Comparison of ENCODE assay signal across 8 mouse cellular contexts in genomic region chr19:47327896-47328882, GRCm38 (mm10).
DNase-seq lines count a peak whose midpoint lies in the region; ATAC-seq and TF ChIP-seq lines count a peak whose summit lies in the region.

No protein-coding gene starts in this region.

- peaks cover 72% of the 10 kb centered on the region for H3K4me1 ChIP-seq in embryonic facial prominence, embryonic 13.5 days
- H3K4me1 ChIP-seq in intestine, embryonic 15.5 days (replicated peaks), result peaks cover 46% of the 10 kb centered on the region

- intact Hi-C loops in gastrocnemius, adult 2 months (cut with DNase I), result no loop called here
- intact Hi-C loops in gastrocnemius, postnatal 14 days (cut with DNase I; ENCODE audit: low total_unique reads), result no loop called here

- no peaks in the 10 kb centered on the region for H3K27me3 ChIP-seq in embryonic facial prominence, embryonic 13.5 days
- no peaks in the 10 kb centered on the region for H3K27me3 ChIP-seq in intestine, embryonic 15.5 days (replicated peaks)
- no peaks in the 10 kb centered on the region for H3K27me3 ChIP-seq in myocyte (ENCODE audit: control insufficient read depth, insufficient read depth, insufficient read length)

- H3K27ac ChIP-seq in gastrocnemius, adult 2 months, result peak overlapping the region; percentile 40
- H3K27ac ChIP-seq in embryonic facial prominence, embryonic 13.5 days, result peak overlapping the region; percentile 66
- H3K27ac ChIP-seq in intestine, embryonic 15.5 days, result peak overlapping the region; percentile 64

- peak; percentile 15 for TF ChIP-seq POLR2A in myocyte (IDR thresholded peaks at IDR 0.05; ENCODE audit: insufficient read length, low read depth)

- no peak overlapping the region for H3K4me3 ChIP-seq in gastrocnemius, adult 2 months
- H3K4me3 ChIP-seq in embryonic facial prominence, embryonic 13.5 days, result no peak overlapping the region
- H3K4me3 ChIP-seq in intestine, embryonic 15.5 days (replicated peaks), result no peak overlapping the region
- H3K4me3 ChIP-seq in myocyte, result no peak overlapping the region

- no peak overlapping the region for H3ac ChIP-seq in myocyte (ENCODE audit: control insufficient read depth, insufficient read length)

- TF ChIP-seq CTCF in gastrocnemius, adult 2 months (IDR thresholded peaks at IDR 0.05), result no peak

- no peak overlapping the region for H3K4me2 ChIP-seq in embryonic facial prominence, embryonic 13.5 days
- no peak overlapping the region for H3K4me2 ChIP-seq in intestine, embryonic 15.5 days (replicated peaks)
- peak overlapping the region; percentile 76 for H3K4me2 ChIP-seq in myocyte (ENCODE audit: low read depth)

- peaks cover 5% of the 10 kb centered on the region for H3K79me2 ChIP-seq in myocyte (ENCODE audit: control insufficient read depth, insufficient read depth)

- no peaks in the 10 kb centered on the region for H3K9me3 ChIP-seq in embryonic facial prominence, embryonic 13.5 days
- H3K9me3 ChIP-seq in intestine, embryonic 15.5 days, result no peaks in the 10 kb centered on the region

- WGBS in embryonic facial prominence, embryonic 13.5 days, result 22% methylated on average over 11 of the region's 11 CpGs
- 21% methylated on average over 11 of the region's 11 CpGs for WGBS in intestine, embryonic 15.5 days

- no peak for ATAC-seq in embryonic facial prominence, embryonic 13.5 days (ENCODE audit: insufficient number of reproducible peaks, insufficient read depth, low FRiP score, low TSS enrichment, low read depth)
- no peak for ATAC-seq in intestine, embryonic 15.5 days

- H3K9ac ChIP-seq in embryonic facial prominence, embryonic 13.5 days, result peak overlapping the region; percentile 51
- H3K9ac ChIP-seq in intestine, embryonic 15.5 days, result 0 out of 2 replicates have a peak overlapping the region, but pooled peaks have one; percentile 2

- DNase-seq in gastrocnemius, adult 2 months, result no peak
- DNase-seq in gastrocnemius, adult 18-20 months (ENCODE audit: low spot score), result no peak
- no peak for DNase-seq in layer of hippocampus, postnatal 36 days
- DNase-seq in natural killer cell, adult 2 months (ENCODE audit: low spot score in 2 of 2), result no peak
- DNase-seq in gastrocnemius, postnatal 14 days, result no peak

- no peaks in the 10 kb centered on the region for H3K36me3 ChIP-seq in embryonic facial prominence, embryonic 13.5 days
- no peaks in the 10 kb centered on the region for H3K36me3 ChIP-seq in intestine, embryonic 15.5 days
- H3K36me3 ChIP-seq in myocyte (ENCODE audit: control insufficient read depth, insufficient read depth), result no peaks in the 10 kb centered on the region

TF ChIP-seq in myocyte, 11 proteins besides CTCF, POLR2A, EP300 and RAD21:
- no peak for TF ChIP-seq MAX (IDR thresholded peaks at IDR 0.05; ENCODE audit: low read depth)
- TF ChIP-seq REST (IDR thresholded peaks at IDR 0.05; ENCODE audit: insufficient read depth, insufficient read length), result no peak
- peak; percentile 83 for TF ChIP-seq TCF12 (IDR thresholded peaks at IDR 0.05; ENCODE audit: insufficient read depth, poor library complexity, severe bottlenecking)
- TF ChIP-seq TCF3 (IDR thresholded peaks at IDR 0.05; ENCODE audit: insufficient read length, low read depth), result peak; percentile 79
- TF ChIP-seq MYOG (IDR thresholded peaks at IDR 0.05; ENCODE audit: control insufficient read depth in 1 of 3, insufficient read depth in 1 of 3, insufficient read length in 2 of 3, low read depth in 2 of 3), result peak; percentile 56 to 97 (median 90)
- TF ChIP-seq SRF (IDR thresholded peaks at IDR 0.05; ENCODE audit: control insufficient read depth, insufficient read length, low read depth), result peak; percentile 22
- TF ChIP-seq CEBPB (IDR thresholded peaks at IDR 0.05; ENCODE audit: insufficient read depth, poor library complexity, severe bottlenecking), result no peak
- peak in 2 of 3 experiments; percentile 93 to 98 for TF ChIP-seq MYOD1 (IDR thresholded peaks at IDR 0.05; ENCODE audit: control insufficient read depth in 1 of 3, insufficient read length in 2 of 3, low read depth in 2 of 3)
- peak; percentile 55 for TF ChIP-seq POLR2AphosphoS2 (IDR thresholded peaks at IDR 0.05; ENCODE audit: insufficient read length, low read depth)
- TF ChIP-seq USF1 (IDR thresholded peaks at IDR 0.05; ENCODE audit: low read depth), result no peak
- no peak for TF ChIP-seq E2F4 (IDR thresholded peaks at IDR 0.05; ENCODE audit: insufficient read depth)
